In genomic region chr17:75435599-75435998, GRCm38 (mm10) we compare ENCODE assay signal across 8 mouse cellular contexts. TPM values are rescaled to one million over a fixed set of nuclear protein-coding genes. Genes with fewer than 3 reads are reported as not detected.
A peak's percentile ranks its signal among the peaks of the same experiment; 100 is the strongest.
DNase-seq lines count a peak whose midpoint lies in the region; ATAC-seq lines count a peak whose summit lies in the region.

TSS of gene Rasgrp3 (plus strand) at chr17:75435896.

- 38% methylated on average over 6 of the region's 6 CpGs for WGBS in heart, embryonic 10.5 days

- H3K36me3 ChIP-seq in heart, embryonic 10.5 days: 0 out of 2 replicates have a peak, but pooled peaks cover 2% of the 10 kb centered on the region

- H3K9me3 ChIP-seq in heart, embryonic 10.5 days: no peaks in the 10 kb centered on the region

- peak; percentile 34; the same call in 1 of the 2 replicates for ATAC-seq in frontal cortex, adult (ENCODE audit: low TSS enrichment)

- no peak for DNase-seq in frontal cortex, postnatal 36 days (ENCODE audit: low spot score in 2 of 2)
- peak; percentile 16 for DNase-seq in adrenal gland, postnatal 14 days
- no peak for DNase-seq in heart, embryonic 10.5 days (ENCODE audit: low spot score)
- no peak for DNase-seq in left cerebral cortex, postnatal 14 days (ENCODE audit: low spot score in 2 of 2)
- peak; percentile 66 for DNase-seq in skeletal muscle tissue, adult 2 months (ENCODE audit: low read depth, low spot score)
- DNase-seq in thymus, postnatal 10 days (ENCODE audit: low spot score in 2 of 2): no peak
- no peak for DNase-seq in spleen, postnatal 10 days (ENCODE audit: low spot score in 2 of 2)

- intact Hi-C loops in left cerebral cortex, postnatal 14 days (cut with DNase I): no loop called here

- peak within 1 kb of the TSS; percentile 73; the same call in 1 of the 2 replicates for H3K27ac ChIP-seq in heart, embryonic 10.5 days

- peak within 1 kb of the TSS; percentile 41 for H3K4me3 ChIP-seq in heart, embryonic 10.5 days

- H3K27me3 ChIP-seq in heart, embryonic 10.5 days (ENCODE audit: insufficient read depth, poor library complexity, severe bottlenecking): no peaks in the 10 kb centered on the region

- H3K4me1 ChIP-seq in heart, embryonic 10.5 days: peaks cover 27% of the 10 kb centered on the region

RNA-seq across cellular contexts. Expression of gene Rasgrp3, which starts in this region (rescaled TPM):
- 23.3 and 30.3 TPM in 2 replicates for total RNA-seq in adrenal gland, postnatal 14 days (2021)
- polyA plus RNA-seq in heart, embryonic 10.5 days (2016; fragmentation: Nextera tagmentation; extraction: Ambion mirVana): 15.4 and 18.5 TPM in 2 replicates
- 10 to 100 TPM; 13.2 to 13.4 TPM for total RNA-seq in left cerebral cortex, postnatal 14 days (2021)

Comparison
In these comparisons a context has a peak if more than half of its experiments do, and no peak if none do; other contexts are left out.
1. DNase-seq: peak in adrenal gland, postnatal 14 days (single experiment) and skeletal muscle tissue, adult 2 months (single experiment); none in frontal cortex, postnatal 36 days (0 of 2), heart, embryonic 10.5 days (single experiment), left cerebral cortex, postnatal 14 days (0 of 2), thymus, postnatal 10 days (0 of 2) and spleen, postnatal 10 days (0 of 2).